Mouse (Mus musculus) embryonic facial prominence, embryonic 12.5 days (tissue): ENCODE measurements around the gene Ptpn7. TPM values are rescaled to one million over a fixed set of nuclear protein-coding genes. Genes with fewer than 3 reads are reported as not detected.

Experiments
- ATAC-seq: fragments of 200-750 bp; cut with Nextera tagmentation; 2 replicates; pipeline ENCODE4 v1.8.0; 2017; ENCODE audit not compliant: insufficient number of reproducible peaks, insufficient read depth, low FRiP score, low TSS enrichment
- H3K27ac ChIP-seq: fragments of 300-500 bp; sonication (generic); 2 replicates; pipeline ENCODE4 v1.5.1; 2016; ENCODE audit warnings: mild to moderate bottlenecking
- H3K27me3 ChIP-seq: fragments of 300-500 bp; sonication (generic); 2 replicates; pipeline ENCODE4 v1.6.1; 2016; ENCODE audit warnings: mild to moderate bottlenecking, moderate library complexity
- H3K36me3 ChIP-seq: fragments of 300-500 bp; sonication (generic); 2 replicates; pipeline ENCODE4 v1.6.1; 2016; ENCODE audit warnings: mild to moderate bottlenecking
- H3K4me1 ChIP-seq: fragments of 300-500 bp; sonication (generic); 2 replicates; pipeline ENCODE4 v1.6.1; 2016
- H3K4me2 ChIP-seq: fragments of 300-500 bp; sonication (generic); replicated peaks from 2 replicates; pipeline ENCODE4 v1.6.1; 2016; ENCODE audit warnings: mild to moderate bottlenecking, moderate library complexity
- H3K4me3 ChIP-seq: fragments of 300-500 bp; sonication (generic); 2 replicates; pipeline ENCODE4 v1.5.1; 2016; ENCODE audit warnings: mild to moderate bottlenecking
- H3K9ac ChIP-seq: fragments of 300-500 bp; sonication (generic); 2 replicates; pipeline ENCODE4 v1.6.1; 2016; ENCODE audit warnings: mild to moderate bottlenecking, moderate library complexity
- H3K9me3 ChIP-seq: fragments of 300-500 bp; sonication (generic); 2 replicates; pipeline ENCODE4 v1.6.1; 2016; ENCODE audit warnings: mild to moderate bottlenecking, moderate library complexity
- WGBS: fragments of 180-500 bp; shearing (Covaris S2); methylation state at CpG from one replicate; pipeline ENCODE4 v1.1.7; 2016; 5-methylcytosine and 5-hydroxymethylcytosine counted together
- polyA plus RNA-seq: library from polyadenylated mRNA; unstranded; fragments of >200 nt; fragmentation: Nextera tagmentation; extraction: Ambion mirVana; gene quantifications from 2 replicates; pipeline ENCODE4 v1.2.1, GENCODE M21; 2016

The Ptpn7 gene
- polyA plus RNA-seq, 1 experiment from 2014 or later = 1.4 TPM

DNA sequence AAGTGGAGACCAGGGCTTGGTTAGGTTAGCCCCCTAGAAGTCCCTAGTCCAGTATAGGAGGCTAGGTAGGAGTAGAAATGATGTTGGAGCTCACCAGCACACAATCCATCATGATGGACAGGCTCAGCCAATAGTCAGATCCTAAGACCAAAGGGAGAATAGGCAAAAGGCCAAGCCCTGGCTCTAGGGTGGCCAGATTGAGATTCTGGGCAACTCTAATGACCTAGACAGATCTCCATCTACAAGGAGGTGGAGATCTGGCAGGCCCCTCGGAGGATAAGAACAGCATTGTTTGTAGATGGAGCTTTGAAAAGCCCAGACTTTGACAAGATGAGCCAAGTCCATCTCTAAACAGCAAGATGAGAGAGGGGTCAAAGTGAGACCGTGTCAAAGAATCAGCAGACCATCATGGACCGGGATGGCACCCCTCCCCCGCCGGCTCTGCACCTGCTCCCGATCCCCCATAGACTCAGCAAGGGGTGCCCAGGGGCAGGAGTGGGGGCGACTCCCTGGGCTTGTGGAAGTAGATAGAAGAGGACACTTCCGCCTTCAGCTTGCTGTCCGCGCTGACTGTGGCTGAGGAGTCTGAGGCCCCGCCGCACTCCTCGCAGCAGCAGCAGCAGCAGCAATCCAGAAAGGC lies 28.0 kb downstream of the Ptpn7 start:
- Histone ChIP-seq H3K4me2 (no peak overlapping the region), H3K4me1 (peaks cover 11% of the 10 kb centered on the region; the same call in 1 of the 2 replicates), H3K9ac (no peak overlapping the region), H3K27me3 (no peaks in the 10 kb centered on the region), H3K9me3 (no peaks in the 10 kb centered on the region), H3K27ac (no peak overlapping the region), H3K4me3 (no peak overlapping the region), H3K36me3 (peaks cover 13% of the 10 kb centered on the region)
- no peak for ATAC-seq
- WGBS = 90% methylated on average over 13 of the region's 13 CpGs

DNA sequence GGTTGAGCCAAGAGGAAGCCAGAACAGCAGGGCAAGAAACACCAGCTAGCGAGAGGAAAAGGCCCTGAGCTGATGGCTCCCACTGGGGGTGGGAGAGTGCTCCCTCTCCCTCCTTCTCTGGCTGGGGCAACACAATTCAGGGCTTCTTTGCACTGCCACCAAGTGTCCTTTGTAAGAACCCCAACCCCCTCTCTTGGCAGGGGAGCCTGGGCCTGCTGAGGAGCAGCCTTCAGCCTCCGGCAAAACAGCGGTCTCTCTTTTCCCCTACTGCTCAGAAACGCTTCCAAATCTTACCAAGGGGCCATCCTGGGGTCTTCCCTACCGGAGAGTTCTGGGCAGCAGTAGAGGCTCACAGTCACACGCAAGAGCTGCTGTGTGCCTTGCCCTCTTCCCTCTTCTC lies 30.2 kb downstream of the Ptpn7 start:
- H3K4me2 ChIP-seq = no peak overlapping the region
- H3K9me3 ChIP-seq = no peaks in the 10 kb centered on the region

DNA sequence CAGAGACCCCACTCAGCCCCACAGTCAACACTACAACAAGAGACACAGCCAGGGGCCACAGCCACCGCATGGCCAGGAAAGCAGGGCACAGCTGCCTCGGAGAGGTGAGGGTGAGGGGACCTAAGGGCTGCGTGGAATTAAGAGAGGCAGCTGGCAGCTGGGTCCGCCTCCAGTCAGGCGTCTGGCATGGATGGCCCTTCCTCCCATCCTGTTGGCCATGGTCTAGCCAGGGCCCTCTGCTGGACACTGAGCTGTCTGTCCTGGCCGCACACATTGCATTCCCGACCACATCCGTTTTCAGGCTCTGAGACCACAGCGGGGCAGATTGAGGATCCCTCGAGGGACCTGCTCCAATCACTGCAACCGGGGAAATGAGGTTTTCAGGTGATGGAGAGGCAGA lies 34.9 kb downstream of the Ptpn7 start, which contains the start of gene Gpr37l1:
TSS of gene Gpr37l1 (minus strand) at position 247 of the 400 bp plus-strand sequence.
- no peak within 1 kb of the TSS for H3K27ac ChIP-seq
- no peaks in the 10 kb centered on the region for H3K4me1 ChIP-seq
- no peak for ATAC-seq
- no peaks in the 10 kb centered on the region for H3K36me3 ChIP-seq
- H3K4me2 ChIP-seq = no peak within 1 kb of the TSS
- no peaks in the 10 kb centered on the region for H3K27me3 ChIP-seq
- no peak within 1 kb of the TSS for H3K4me3 ChIP-seq
- no peak within 1 kb of the TSS for H3K9ac ChIP-seq
- WGBS = 56% methylated on average over 11 of the region's 11 CpGs
- no peaks in the 10 kb centered on the region for H3K9me3 ChIP-seq

More for the DNA sequence above, 30.2 kb downstream of the Ptpn7 start:
- Histone ChIP-seq H3K9ac (no peak overlapping the region), H3K36me3 (no peaks in the 10 kb centered on the region), H3K27me3 (no peaks in the 10 kb centered on the region), H3K27ac (no peak overlapping the region), H3K4me1 (peaks cover 11% of the 10 kb centered on the region; the same call in 1 of the 2 replicates), H3K4me3 (no peak overlapping the region)
- whole genome bisulfite sequencing = 28% methylated on average over 6 of the region's 6 CpGs
- ATAC-seq = no peak

DNA sequence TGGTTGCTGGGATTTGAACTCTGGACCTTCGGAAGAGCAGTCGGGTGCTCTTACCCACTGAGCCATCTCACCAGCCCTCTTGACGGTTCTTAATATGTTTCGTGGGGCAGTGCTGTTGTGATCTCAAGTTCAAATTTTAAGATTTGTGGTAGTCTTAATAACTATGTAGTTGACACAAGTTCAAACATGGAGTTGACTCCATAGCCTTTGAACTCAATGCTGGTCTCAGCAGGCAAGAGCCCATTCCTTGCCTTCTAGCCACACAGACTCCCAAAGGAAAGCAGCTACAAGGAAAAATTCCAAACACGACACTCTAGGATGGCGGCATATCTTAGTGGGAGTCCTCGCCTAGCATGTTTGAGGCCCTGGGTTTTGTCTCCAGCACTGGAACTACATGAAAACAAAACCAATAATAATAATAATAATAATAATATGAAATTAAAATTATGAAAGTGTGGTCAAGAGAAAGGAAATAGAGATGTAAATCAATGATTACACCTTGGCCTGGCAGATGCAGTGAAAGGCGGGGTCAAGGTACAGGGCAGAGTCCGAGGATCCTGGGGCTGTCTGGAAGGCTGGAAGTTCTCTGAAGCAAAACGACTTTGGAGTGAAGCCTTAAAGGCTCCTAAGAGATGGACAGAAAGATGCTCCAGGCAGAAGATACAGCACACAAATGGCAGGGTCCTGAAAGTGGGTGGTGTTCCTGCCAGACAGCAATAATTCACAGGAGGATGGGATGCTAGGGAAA lies 36.1 kb downstream of the Ptpn7 start:
- WGBS = 90% methylated on average over 10 of the region's 10 CpGs
- no peak overlapping the region for H3K4me3 ChIP-seq
- H3K36me3 ChIP-seq = no peaks in the 10 kb centered on the region
- H3K9me3 ChIP-seq = no peaks in the 10 kb centered on the region
- H3K9ac ChIP-seq = no peak overlapping the region
- ATAC-seq = no peak
- no peak overlapping the region for H3K27ac ChIP-seq
- H3K27me3 ChIP-seq = no peaks in the 10 kb centered on the region
- no peak overlapping the region for H3K4me2 ChIP-seq
- no peaks in the 10 kb centered on the region for H3K4me1 ChIP-seq

DNA sequence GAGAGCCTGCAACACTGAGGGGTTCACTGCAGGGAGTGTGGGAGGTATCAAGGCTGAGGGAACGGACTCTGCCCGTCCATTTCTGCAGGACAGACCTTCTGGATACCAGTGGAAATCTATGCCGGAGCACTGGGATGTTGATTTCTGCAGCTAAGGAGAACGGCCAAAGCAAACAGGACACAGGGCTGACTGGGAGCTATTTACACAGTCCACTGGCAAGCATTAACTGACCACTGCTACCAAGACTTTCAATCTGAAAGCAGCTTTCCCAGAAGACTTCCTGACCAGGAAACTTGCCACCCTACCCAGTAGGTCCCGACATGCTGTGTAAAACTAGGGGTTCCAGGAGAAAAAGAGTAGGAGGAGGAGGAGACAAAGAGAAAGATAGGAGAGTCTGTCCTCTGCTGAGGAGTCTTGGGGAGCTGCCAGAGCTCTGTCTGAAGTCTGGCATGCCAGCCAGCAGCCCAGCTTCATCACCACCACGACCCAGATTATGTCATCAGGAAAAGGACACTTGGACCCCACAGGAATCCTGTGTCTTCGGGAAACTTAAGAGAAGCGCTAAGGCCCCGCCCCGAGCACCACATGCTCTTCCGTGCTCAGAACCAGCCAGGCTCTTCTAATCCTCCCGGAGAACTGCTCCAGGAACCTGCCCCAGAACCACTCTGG lies 37.2 kb downstream of the Ptpn7 start:
- Histone ChIP-seq H3K27me3 (no peaks in the 10 kb centered on the region), H3K4me2 (no peak overlapping the region), H3K36me3 (no peaks in the 10 kb centered on the region), H3K9me3 (no peaks in the 10 kb centered on the region), H3K4me1 (no peaks in the 10 kb centered on the region), H3K27ac (no peak overlapping the region), H3K9ac (no peak overlapping the region), H3K4me3 (no peak overlapping the region)
- ATAC-seq = no peak
- WGBS = 56% methylated on average over 12 of the region's 12 CpGs

DNA sequence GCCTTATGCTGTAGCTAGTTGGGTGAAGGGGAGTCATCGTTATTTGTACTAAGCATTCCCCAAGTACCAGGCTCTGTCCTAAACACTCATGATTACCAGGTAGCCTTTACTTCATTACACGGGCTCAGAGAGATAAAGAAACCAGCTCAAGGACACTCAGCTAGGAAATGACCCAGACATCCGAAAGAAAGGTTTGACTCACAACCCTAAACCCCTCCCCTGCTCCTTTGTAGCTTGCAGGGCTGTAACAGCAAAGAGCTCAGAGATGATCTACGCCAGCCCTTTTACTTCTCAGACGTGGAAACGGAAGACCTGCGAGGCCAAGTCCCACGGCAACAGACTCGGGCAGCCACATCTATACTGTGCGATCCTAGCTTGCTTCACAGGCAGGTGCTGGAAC lies 37.8 kb downstream of the Ptpn7 start:
- Histone ChIP-seq H3K9ac (no peak overlapping the region), H3K9me3 (no peaks in the 10 kb centered on the region), H3K4me2 (no peak overlapping the region), H3K27me3 (no peaks in the 10 kb centered on the region), H3K36me3 (no peaks in the 10 kb centered on the region), H3K4me1 (no peaks in the 10 kb centered on the region), H3K27ac (no peak overlapping the region), H3K4me3 (no peak overlapping the region)
- ATAC-seq = no peak
- WGBS = 76% methylated on average over 10 of the region's 10 CpGs

DNA sequence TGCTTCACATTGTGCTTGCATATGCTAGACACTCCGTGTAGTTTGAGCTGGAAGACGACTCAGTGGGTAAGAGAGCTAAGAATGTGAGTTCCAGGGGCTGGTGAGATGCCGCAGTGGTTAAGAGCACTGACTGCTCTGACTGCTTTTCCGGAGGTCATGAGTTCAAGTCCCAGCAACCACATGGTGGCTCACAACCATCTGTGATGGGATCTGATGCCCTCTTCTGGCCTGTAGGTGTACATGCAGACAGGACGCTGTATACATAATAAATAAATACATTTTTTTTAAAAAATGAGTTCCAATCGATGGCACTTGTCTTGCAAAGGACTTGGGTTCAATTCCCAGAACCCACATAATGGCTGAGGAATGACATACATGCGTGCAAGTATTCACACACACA lies 38.7 kb downstream of the Ptpn7 start:
- Histone ChIP-seq H3K9ac (no peak overlapping the region), H3K4me2 (no peak overlapping the region), H3K36me3 (no peaks in the 10 kb centered on the region), H3K27ac (no peak overlapping the region), H3K4me3 (no peak overlapping the region), H3K9me3 (no peaks in the 10 kb centered on the region), H3K4me1 (no peaks in the 10 kb centered on the region), H3K27me3 (no peaks in the 10 kb centered on the region)
- ATAC-seq = no peak
- WGBS = 80% methylated on average over 7 of the region's 7 CpGs

DNA sequence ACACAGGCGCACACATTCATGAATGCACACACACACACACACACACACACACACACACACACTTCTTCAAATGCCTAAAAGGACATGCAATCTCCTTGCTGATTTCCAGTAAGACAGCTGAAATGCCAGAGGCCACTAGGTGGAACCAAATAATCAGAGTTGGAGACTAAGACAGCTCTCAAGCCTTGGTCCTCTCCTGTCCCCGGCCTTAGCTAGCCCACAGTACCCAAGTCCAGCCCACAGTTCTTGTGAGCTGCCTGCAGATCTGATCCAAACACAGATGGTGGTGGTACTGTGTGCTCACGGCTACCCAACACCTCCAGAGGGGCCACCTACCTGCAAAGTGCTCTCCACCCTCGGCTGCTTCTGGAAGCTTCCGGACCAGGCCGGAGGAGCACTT lies 39.5 kb downstream of the Ptpn7 start:
- Histone ChIP-seq H3K27ac (no peak overlapping the region), H3K9ac (no peak overlapping the region)

DNA sequence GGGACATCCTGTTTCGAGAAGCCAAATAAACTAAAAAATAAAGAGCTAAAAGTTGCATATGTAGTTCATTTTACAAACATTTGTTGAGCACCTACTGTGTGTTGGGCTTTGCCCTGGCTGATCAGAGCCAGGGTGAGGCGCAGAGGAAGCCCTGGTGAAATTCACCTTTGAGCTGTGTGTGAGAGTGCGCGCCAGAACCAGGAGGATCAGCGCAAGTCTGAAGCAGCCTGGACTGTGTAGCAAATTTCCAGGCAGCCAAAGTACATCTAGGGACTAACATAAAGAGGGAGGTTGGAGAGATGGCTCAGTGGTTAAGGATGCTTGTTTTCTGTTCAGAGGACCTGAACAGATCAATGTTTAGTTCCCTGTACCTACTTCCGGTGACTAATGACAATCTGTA lies 40.8 kb downstream of the Ptpn7 start:
- H3K4me1 ChIP-seq = no peaks in the 10 kb centered on the region
- no peak overlapping the region for H3K9ac ChIP-seq
- ATAC-seq = no peak
- 94% methylated on average over 6 of the region's 6 CpGs for WGBS
- H3K36me3 ChIP-seq = no peaks in the 10 kb centered on the region
- H3K27ac ChIP-seq = no peak overlapping the region
- no peak overlapping the region for H3K4me3 ChIP-seq
- H3K9me3 ChIP-seq = no peaks in the 10 kb centered on the region
- H3K27me3 ChIP-seq = no peaks in the 10 kb centered on the region
- H3K4me2 ChIP-seq = no peak overlapping the region

More for the DNA sequence above, 39.5 kb downstream of the Ptpn7 start:
- Histone ChIP-seq H3K36me3 (no peaks in the 10 kb centered on the region), H3K4me1 (no peaks in the 10 kb centered on the region), H3K4me3 (no peak overlapping the region), H3K9me3 (no peaks in the 10 kb centered on the region), H3K27me3 (no peaks in the 10 kb centered on the region), H3K4me2 (no peak overlapping the region)
- 53% methylated on average over 6 of the region's 6 CpGs for WGBS
- no peak for ATAC-seq

DNA sequence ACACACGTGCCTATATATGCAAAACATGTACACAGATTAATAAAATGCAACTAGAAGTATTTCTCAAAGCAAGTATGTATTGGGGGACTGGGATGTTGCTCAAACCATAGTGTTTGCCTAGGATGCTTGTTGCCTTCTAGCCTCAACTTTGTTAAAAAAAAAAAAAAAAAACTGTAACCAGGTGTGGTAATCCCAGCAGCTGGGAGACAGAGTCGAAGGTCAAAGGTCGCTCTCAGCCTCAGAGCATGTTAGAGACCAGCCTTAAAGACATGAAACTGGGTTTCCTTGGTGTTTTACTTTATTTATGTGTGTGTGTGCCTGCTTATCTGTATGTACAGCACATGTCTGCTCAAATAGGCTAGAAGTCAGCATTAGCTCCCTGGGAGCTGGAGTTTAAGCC lies 42.7 kb downstream of the Ptpn7 start:
- Histone ChIP-seq H3K9me3 (no peaks in the 10 kb centered on the region), H3K4me3 (no peak overlapping the region), H3K27ac (no peak overlapping the region), H3K4me2 (no peak overlapping the region), H3K36me3 (no peaks in the 10 kb centered on the region), H3K27me3 (no peaks in the 10 kb centered on the region), H3K9ac (no peak overlapping the region), H3K4me1 (no peaks in the 10 kb centered on the region)
- no peak for ATAC-seq
- 83% methylated on average over 3 of the region's 3 CpGs for WGBS

DNA sequence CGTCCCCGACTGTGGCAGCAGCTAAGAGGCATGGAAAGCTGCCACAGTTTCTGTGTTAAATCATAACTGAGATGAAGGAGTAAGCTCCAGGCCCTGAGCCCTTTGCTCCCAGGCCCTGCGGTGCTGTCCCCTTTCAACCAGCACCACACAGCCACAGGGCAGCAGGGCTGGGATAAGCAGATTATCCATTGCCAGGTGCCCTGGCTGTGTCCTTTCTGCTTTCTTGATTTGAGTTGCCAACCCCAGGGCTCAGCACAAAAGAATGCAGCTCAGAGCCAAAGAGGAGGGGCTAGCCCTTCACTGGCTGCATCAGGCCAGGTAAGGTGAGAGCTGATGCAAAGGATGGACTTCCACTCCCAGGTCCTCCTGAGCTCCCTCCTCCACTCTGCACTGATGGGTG lies 45.2 kb downstream of the Ptpn7 start:
- Histone ChIP-seq H3K4me3 (no peak overlapping the region), H3K9me3 (no peaks in the 10 kb centered on the region), H3K4me2 (no peak overlapping the region), H3K9ac (no peak overlapping the region), H3K36me3 (no peaks in the 10 kb centered on the region), H3K4me1 (no peaks in the 10 kb centered on the region), H3K27ac (no peak overlapping the region), H3K27me3 (no peaks in the 10 kb centered on the region)
- no peak for ATAC-seq
- 76% methylated on average over 3 of the region's 3 CpGs for WGBS

DNA sequence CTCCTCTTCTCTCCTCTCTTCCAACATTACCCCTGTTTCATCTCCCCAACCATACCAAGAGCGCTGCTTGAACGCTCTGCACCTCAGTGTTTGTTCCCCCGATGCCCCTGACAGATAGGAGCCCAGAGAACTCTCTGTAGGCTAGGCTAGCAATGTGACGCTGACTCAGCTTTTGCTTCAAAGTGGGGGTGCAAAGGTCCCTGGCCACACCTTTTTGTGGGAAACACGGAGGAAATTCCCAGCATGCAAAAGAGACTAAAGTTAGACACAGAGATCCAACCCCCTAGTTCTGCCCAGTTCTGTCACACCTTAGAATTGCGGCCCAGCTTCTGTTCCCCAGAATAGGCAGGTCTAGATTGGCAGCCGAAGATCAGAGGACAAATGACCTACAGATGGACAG lies 46.4 kb downstream of the Ptpn7 start:
- 84% methylated on average over 7 of the region's 7 CpGs for WGBS
- peaks cover 1% of the 10 kb centered on the region; the same call in 1 of the 2 replicates for H3K4me1 ChIP-seq
- no peak overlapping the region for H3K9ac ChIP-seq
- H3K27ac ChIP-seq = no peak overlapping the region
- no peak for ATAC-seq
- no peaks in the 10 kb centered on the region for H3K27me3 ChIP-seq
- no peaks in the 10 kb centered on the region for H3K9me3 ChIP-seq
- H3K4me2 ChIP-seq = no peak overlapping the region
- H3K4me3 ChIP-seq = no peak overlapping the region
- no peaks in the 10 kb centered on the region for H3K36me3 ChIP-seq
